Mouse (Mus musculus) myocyte (in vitro differentiated cells): ENCODE measurements around the gene Frs3.

Experiments used
- E2F4 ChIP-seq: IDR thresholded peaks from one replicate; pipeline ENCODE4 v1.6.1; 2011; ENCODE audit warnings: mild to moderate bottlenecking, control low read depth, moderate library complexity; ENCODE audit not compliant: insufficient read depth
- POLR2A ChIP-seq: IDR thresholded peaks from one replicate; pipeline ENCODE4 v1.6.1; 2011; ENCODE audit warnings: low read depth, mild to moderate bottlenecking, control low read depth, moderate library complexity; ENCODE audit not compliant: insufficient read length
- SRF ChIP-seq: IDR thresholded peaks from one replicate; pipeline ENCODE4 v1.6.1; 2011; ENCODE audit warnings: low read depth; ENCODE audit not compliant: control insufficient read depth, insufficient read length
- USF1 ChIP-seq: IDR thresholded peaks from one replicate; pipeline ENCODE4 v1.6.1; 2011; ENCODE audit warnings: low read depth, mild to moderate bottlenecking, control low read depth, moderate library complexity

GRCm38 (mm10) chr17:47691650-47692049 is 2.8 kb downstream of the Frs3 start:
- TF ChIP-seq SRF (no peak), POLR2A (no peak), USF1 (no peak), E2F4 (no peak)
